Mouse (Mus musculus) liver, embryonic 14.5 days (tissue): Measurements from ENCODE around the gene Tnxb.
"Not testable (repeated sequence)": the region's sequence is repeated elsewhere in the genome, so short reads cannot be mapped to it uniquely, and the experiment has no call there.

Experiments
- CTCF ChIP-seq: IDR thresholded peaks from 2 replicates; pipeline ENCODE4 v1.5.1; 2016; ENCODE audit warnings: antibody characterized with exemption, low read depth, control low read depth
- EP300 ChIP-seq: IDR thresholded peaks from 2 replicates; pipeline ENCODE4 v1.6.1; 2016; ENCODE audit warnings: antibody characterized with exemption, low read depth

DNA sequence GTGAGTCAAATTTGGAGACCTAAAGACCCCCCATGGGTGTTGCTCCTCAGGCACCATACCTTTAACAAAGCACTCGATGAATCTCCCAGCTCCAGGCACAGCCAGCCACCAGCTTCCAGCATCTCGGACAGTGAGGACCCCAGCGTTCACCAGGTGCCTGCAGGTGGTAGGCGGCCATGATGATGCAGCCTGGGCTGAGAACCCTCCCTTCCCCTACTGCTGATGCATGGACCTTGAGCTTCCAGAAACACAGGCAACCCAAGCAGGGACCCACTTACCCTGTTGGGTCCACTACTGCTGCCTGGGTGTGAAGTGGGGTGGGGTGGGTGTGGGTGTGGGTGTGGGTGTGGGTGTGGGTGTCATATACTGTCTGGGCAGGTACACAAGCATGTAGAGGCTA is 74.8 kb downstream of the Tnxb start:
- TF ChIP-seq EP300, CTCF: not testable (repeated sequence)
